Mouse (Mus musculus) CH12.LX (cell line): ENCODE data around the gene H1f0.

Source experiments
- BHLHE40 ChIP-seq: IDR thresholded peaks from 2 replicates; pipeline ENCODE4 v1.6.1; 2011; ENCODE audit warnings: mild to moderate bottlenecking, low read depth, low read length, improper control_type of control experiment
- CHD2 ChIP-seq: IDR thresholded peaks from 2 replicates; pipeline ENCODE4 v1.6.1; 2011; ENCODE audit warnings: low read length, improper control_type of control experiment
- CTCF ChIP-seq, 2 experiments: IDR thresholded peaks in 1 of 2; conservative IDR thresholded peaks in 1 of 2; 2 replicates each; pipeline ENCODE4 v1.5.1; 2011 to 2012; ENCODE audit warnings: low read depth in 2 of 2, low read length in 2 of 2, improper control_type of control experiment in 1 of 2, inconsistent platforms in 1 of 2, mild to moderate bottlenecking in 1 of 2, moderate library complexity in 1 of 2
- EP300 ChIP-seq: IDR thresholded peaks from 2 replicates; pipeline ENCODE4 v1.6.1; 2011; ENCODE audit warnings: low read length, improper control_type of control experiment
- ETS1 ChIP-seq: conservative IDR thresholded peaks from 2 replicates; pipeline ENCODE4 v1.6.1; 2012; ENCODE audit warnings: low read depth, mild to moderate bottlenecking, inconsistent platforms, low read length, improper control_type of control experiment, moderate library complexity
- JUN ChIP-seq: IDR thresholded peaks from 2 replicates; pipeline ENCODE4 v1.6.1; 2011; ENCODE audit warnings: low read depth, mild to moderate bottlenecking, low read length, improper control_type of control experiment, moderate library complexity; ENCODE audit not compliant: insufficient read depth
- JUND ChIP-seq: conservative IDR thresholded peaks from 2 replicates; pipeline ENCODE4 v1.6.1; 2011; ENCODE audit warnings: low read depth, low read length, improper control_type of control experiment
- KAT2A ChIP-seq: IDR thresholded peaks from 2 replicates; pipeline ENCODE4 v1.6.1; 2012; ENCODE audit warnings: low read length, improper control_type of control experiment, inconsistent platforms; ENCODE audit not compliant: insufficient replicate concordance
- MAFK ChIP-seq: IDR thresholded peaks from 2 replicates; pipeline ENCODE4 v1.6.1; 2011; ENCODE audit warnings: low read length, improper control_type of control experiment; ENCODE audit not compliant: insufficient replicate concordance
- MYC ChIP-seq: IDR thresholded peaks from 2 replicates; pipeline ENCODE4 v1.6.1; 2011; ENCODE audit warnings: low read depth, mild to moderate bottlenecking, improper control_type of control experiment, low read length
- POLR2A ChIP-seq: IDR thresholded peaks from 2 replicates; pipeline ENCODE4 v1.6.1; 2011; ENCODE audit warnings: low read depth, mild to moderate bottlenecking, improper control_type of control experiment, low read length
- USF1 ChIP-seq: IDR thresholded peaks from 2 replicates; pipeline ENCODE4 v1.6.1; 2014; ENCODE audit warnings: low read depth, mild to moderate bottlenecking, inconsistent platforms, low read length, improper control_type of control experiment

DNA sequence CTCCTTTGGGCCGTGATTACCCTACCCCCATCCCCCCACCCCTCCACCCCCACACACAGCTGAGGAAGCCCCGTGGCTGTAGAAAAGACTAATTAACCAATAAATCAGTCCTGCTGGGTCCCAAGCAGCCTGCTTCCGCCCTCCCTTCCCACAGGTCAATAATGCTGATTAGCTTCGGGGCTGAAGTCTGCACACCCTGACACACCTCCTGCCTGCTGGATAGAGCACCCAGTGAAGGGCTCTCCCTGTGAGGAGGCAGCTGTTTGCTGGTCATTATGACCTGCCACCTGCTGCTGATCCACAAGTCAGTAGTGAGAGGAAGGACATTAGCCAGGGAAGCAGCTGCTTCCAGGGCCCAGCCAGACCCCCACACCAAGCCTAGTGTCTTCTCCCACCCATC lies 16.6 kb downstream of the H1f0 start:
- TF ChIP-seq MAFK = no peak
- no peak for TF ChIP-seq ETS1
- TF ChIP-seq EP300 = no peak
- no peak for TF ChIP-seq CTCF (conservative IDR thresholded peaks at IDR 0.05 in 1 of 2, IDR thresholded peaks at IDR 0.05 in 1 of 2; ENCODE audit: low read depth in 2 of 2, low read length in 2 of 2)
- TF ChIP-seq CHD2 = no peak
- TF ChIP-seq KAT2A = no peak
- no peak for TF ChIP-seq MYC
- TF ChIP-seq POLR2A = no peak
- TF ChIP-seq USF1 = no peak
- TF ChIP-seq BHLHE40 = no peak
- TF ChIP-seq JUND = no peak
- TF ChIP-seq JUN = no peak
